Mouse (Mus musculus) heart, embryonic 12.5 days (tissue): ENCODE data around the gene Defb15. TPM values are rescaled to one million over a fixed set of nuclear protein-coding genes. Genes with fewer than 3 reads are reported as not detected.
"Not testable (repeated sequence)": the region's sequence is repeated elsewhere in the genome, so short reads cannot be mapped to it uniquely, and the experiment has no call there.

Source experiments
- ATAC-seq: fragments of 200-750 bp; cut with Nextera tagmentation; 2 replicates; pipeline ENCODE4 v1.8.0; 2017; ENCODE audit warnings: moderate TSS enrichment, moderate library complexity; ENCODE audit not compliant: insufficient number of reproducible peaks, low FRiP score
- H3K27ac ChIP-seq: fragments of 300-500 bp; sonication (generic); 2 replicates; pipeline ENCODE4 v1.5.1; 2016; ENCODE audit warnings: mild to moderate bottlenecking, moderate library complexity; ENCODE audit not compliant: poor library complexity, severe bottlenecking
- H3K27me3 ChIP-seq: fragments of 300-500 bp; sonication (generic); replicated peaks from 2 replicates; pipeline ENCODE4 v1.6.1; 2016; ENCODE audit warnings: mild to moderate bottlenecking, moderate library complexity
- H3K36me3 ChIP-seq: fragments of 300-500 bp; sonication (generic); 2 replicates; pipeline ENCODE4 v1.6.1; 2016; ENCODE audit warnings: mild to moderate bottlenecking, moderate library complexity
- H3K4me1 ChIP-seq: fragments of 300-500 bp; sonication (generic); replicated peaks from 2 replicates; pipeline ENCODE4 v1.6.1; 2016; ENCODE audit warnings: mild to moderate bottlenecking
- H3K4me2 ChIP-seq: fragments of 300-500 bp; sonication (generic); 2 replicates; pipeline ENCODE4 v1.6.1; 2016; ENCODE audit warnings: mild to moderate bottlenecking, moderate library complexity
- H3K4me3 ChIP-seq: fragments of 300-500 bp; sonication (generic); 2 replicates; pipeline ENCODE4 v1.5.1; 2016; ENCODE audit warnings: mild to moderate bottlenecking
- H3K9ac ChIP-seq: fragments of 300-500 bp; sonication (generic); 2 replicates; pipeline ENCODE4 v1.6.1; 2016; ENCODE audit warnings: mild to moderate bottlenecking, moderate library complexity
- H3K9me3 ChIP-seq: fragments of 300-500 bp; sonication (generic); replicated peaks from 2 replicates; pipeline ENCODE4 v1.6.1; 2016; ENCODE audit warnings: mild to moderate bottlenecking, moderate library complexity
- WGBS: fragments of 180-500 bp; shearing (Covaris S2); methylation state at CpG from one replicate; pipeline ENCODE4 v1.1.7; 2016; 5-methylcytosine and 5-hydroxymethylcytosine counted together
- polyA plus RNA-seq: library from polyadenylated mRNA; unstranded; fragments of >200 nt; fragmentation: Nextera tagmentation; extraction: Ambion mirVana; gene quantifications from 2 replicates; pipeline ENCODE4 v1.2.1, GENCODE M21; 2016

Defb15 gene
- polyA plus RNA-seq, result not detected in 2 replicates

GRCm38 (mm10) chr8:21932610-21933009 is at the start of gene Defb15:
Defb15 (minus strand) TSS chr8:21932710.
- Histone ChIP-seq H3K9me3 (no peaks in the 10 kb centered on the region; the same call in 1 of the 2 replicates), H3K4me2 (no peak within 1 kb of the TSS), H3K4me1 (no peaks in the 10 kb centered on the region), H3K27me3 (no peaks in the 10 kb centered on the region), H3K4me3 (no peak within 1 kb of the TSS), H3K27ac (no peak within 1 kb of the TSS), H3K36me3 (no peaks in the 10 kb centered on the region), H3K9ac (no peak within 1 kb of the TSS)
- 86% methylated on average over 6 of the region's 6 CpGs for WGBS
- ATAC-seq, result no peak

GRCm38 (mm10) chr8:21981664-21982337 is 49.3 kb upstream of the Defb15 start:
- Histone ChIP-seq H3K27ac (no peak overlapping the region), H3K4me1 (no peaks in the 10 kb centered on the region), H3K9me3 (no peaks in the 10 kb centered on the region), H3K4me2 (no peak overlapping the region), H3K4me3 (no peak overlapping the region), H3K9ac (no peak overlapping the region), H3K27me3 (no peaks in the 10 kb centered on the region), H3K36me3 (no peaks in the 10 kb centered on the region)
- ATAC-seq, result no peak
- 53% methylated on average over 8 of the region's 8 CpGs for WGBS

- 62% methylated on average over 4 of the region's 4 CpGs for WGBS
- H3K4me3 ChIP-seq, result no peak overlapping the region
- no peaks in the 10 kb centered on the region for H3K9me3 ChIP-seq
- H3K4me2 ChIP-seq, result no peak overlapping the region
- H3K27ac ChIP-seq, result no peak overlapping the region
- H3K36me3 ChIP-seq, result no peaks in the 10 kb centered on the region
- no peak overlapping the region for H3K9ac ChIP-seq
- ATAC-seq, result no peak
- no peaks in the 10 kb centered on the region for H3K4me1 ChIP-seq
- no peaks in the 10 kb centered on the region for H3K27me3 ChIP-seq
Observed at GRCm38 (mm10) chr8:21978193-21978592, 45.7 kb upstream of the Defb15 start.

- Histone ChIP-seq H3K4me2 (no peak within 1 kb of the TSS), H3K4me1 (no peaks in the 10 kb centered on the region), H3K36me3 (no peaks in the 10 kb centered on the region), H3K27ac (no peak within 1 kb of the TSS), H3K9ac (no peak within 1 kb of the TSS), H3K4me3 (no peak within 1 kb of the TSS), H3K9me3 (no peaks in the 10 kb centered on the region), H3K27me3 (no peaks in the 10 kb centered on the region)
- WGBS, result 89% methylated on average over 3 of the region's 3 CpGs
- ATAC-seq, result no peak
Observed at GRCm38 (mm10) chr8:21969475-21969874, 37.0 kb upstream of the Defb15 start, which contains the start of gene Ccdc70. Ccdc70 (plus strand) TSS chr8:21969775.

GRCm38 (mm10) chr8:21966646-21967045 is 34.1 kb upstream of the Defb15 start:
- Histone ChIP-seq H3K4me2 (no peak overlapping the region), H3K4me3 (no peak overlapping the region), H3K9me3 (no peaks in the 10 kb centered on the region), H3K27me3 (no peaks in the 10 kb centered on the region), H3K27ac (no peak overlapping the region), H3K9ac (no peak overlapping the region), H3K36me3 (no peaks in the 10 kb centered on the region), H3K4me1 (no peaks in the 10 kb centered on the region)
- 48% methylated on average over 1 of the region's 1 CpGs for WGBS
- ATAC-seq, result no peak

- Histone ChIP-seq H3K9me3 (no peaks in the 10 kb centered on the region), H3K27me3 (no peaks in the 10 kb centered on the region), H3K36me3 (no peaks in the 10 kb centered on the region), H3K27ac (no peak within 1 kb of the TSS), H3K4me1 (no peaks in the 10 kb centered on the region), H3K4me2 (no peak within 1 kb of the TSS), H3K9ac (no peak within 1 kb of the TSS), H3K4me3 (no peak within 1 kb of the TSS)
- WGBS, result 75% methylated on average over 2 of the region's 2 CpGs
- ATAC-seq, result no peak
Observed at GRCm38 (mm10) chr8:21958414-21958813, 25.9 kb upstream of the Defb15 start, which contains the start of gene Fam90a1a. Fam90a1a (plus strand) TSS chr8:21958714.

- 80% methylated on average over 3 of the region's 3 CpGs for WGBS
- Histone ChIP-seq H3K4me1 (no peaks in the 10 kb centered on the region), H3K36me3 (no peaks in the 10 kb centered on the region), H3K27ac (no peak overlapping the region), H3K9ac (no peak overlapping the region), H3K4me2 (no peak overlapping the region), H3K9me3 (no peaks in the 10 kb centered on the region), H3K4me3 (no peak overlapping the region), H3K27me3 (no peaks in the 10 kb centered on the region)
- no peak for ATAC-seq
Observed at GRCm38 (mm10) chr8:21956336-21956735, 23.8 kb upstream of the Defb15 start.

- Histone ChIP-seq H3K27ac (no peak overlapping the region), H3K36me3 (no peaks in the 10 kb centered on the region), H3K4me3 (no peak overlapping the region), H3K4me1 (no peaks in the 10 kb centered on the region), H3K27me3 (no peaks in the 10 kb centered on the region), H3K9ac (no peak overlapping the region), H3K4me2 (no peak overlapping the region), H3K9me3 (no peaks in the 10 kb centered on the region)
- 8% methylated on average over 9 of the region's 9 CpGs for WGBS
- ATAC-seq, result no peak
Observed at GRCm38 (mm10) chr8:21955321-21955720, 22.8 kb upstream of the Defb15 start.

GRCm38 (mm10) chr8:21947311-21948017 is 15.0 kb upstream of the Defb15 start:
- Histone ChIP-seq H3K9ac (no peak overlapping the region), H3K4me3 (no peak overlapping the region), H3K27ac (no peak overlapping the region), H3K4me1 (no peaks in the 10 kb centered on the region), H3K27me3 (no peaks in the 10 kb centered on the region), H3K9me3 (no peaks in the 10 kb centered on the region), H3K36me3 (no peaks in the 10 kb centered on the region), H3K4me2 (no peak overlapping the region)
- no peak for ATAC-seq
- 62% methylated on average over 9 of the region's 9 CpGs for WGBS

- Histone ChIP-seq H3K9ac (no peak within 1 kb of the TSS), H3K27ac (no peak within 1 kb of the TSS), H3K36me3 (no peaks in the 10 kb centered on the region), H3K4me1 (no peaks in the 10 kb centered on the region), H3K9me3 (no peaks in the 10 kb centered on the region), H3K4me3 (no peak within 1 kb of the TSS), H3K27me3 (no peaks in the 10 kb centered on the region), H3K4me2 (no peak within 1 kb of the TSS)
- WGBS, result 77% methylated on average over 6 of the region's 6 CpGs
- ATAC-seq, result no peak
Observed at GRCm38 (mm10) chr8:21946462-21946861, 14.0 kb upstream of the Defb15 start, which contains the start of gene Defb13. Defb13 (plus strand) TSS chr8:21946762.

GRCm38 (mm10) chr8:21938052-21938451 is 5.5 kb upstream of the Defb15 start, which contains the start of gene Defb35:
Defb35 (plus strand) TSS chr8:21938352.
- ATAC-seq, H3K4me2 ChIP-seq: not testable (repeated sequence)
- WGBS, result 74% methylated on average over 4 of the region's 4 CpGs

More at GRCm38 (mm10) chr8:21938052-21938451, 5.5 kb upstream of the Defb15 start, which contains the start of gene Defb35:
- H3K4me1 ChIP-seq, H3K36me3 ChIP-seq, H3K9ac ChIP-seq, H3K4me3 ChIP-seq, H3K9me3 ChIP-seq, H3K27me3 ChIP-seq, H3K27ac ChIP-seq: not testable (repeated sequence)
